Comparison of ENCODE assay signal across 25 mouse cellular contexts in genomic region chr15:81166291-81166690, GRCm38 (mm10). TPM values are rescaled to one million over a fixed set of nuclear protein-coding genes. Genes with fewer than 3 reads are reported as not detected.
DNase-seq lines count a peak whose midpoint lies in the region; ATAC-seq and TF ChIP-seq lines count a peak whose summit lies in the region.
"Had no signal": no experiment of that assay in that cellular context is flagged by ENCODE, and none has a peak within 500 bp of the region (broad histone marks: within the 10 kb centered on the region; RNA-seq: fewer than 3 reads in every experiment).

No protein-coding gene starts in this region.

- H3K9ac ChIP-seq in kidney, postnatal 0 days (ENCODE audit: low read depth, low read length): no peak overlapping the region
- no peak overlapping the region for H3K9ac ChIP-seq in stomach, postnatal 0 days (ENCODE audit: low read length)
- H3K9ac ChIP-seq: forebrain, embryonic 12.5 days; forebrain, embryonic 15.5 days; heart, embryonic 13.5 days; hindbrain, embryonic 14.5 days had no signal

- no peak for TF ChIP-seq EP300 in stomach, postnatal 0 days (optimal IDR thresholded peaks at IDR 0.05)

- 0 out of 2 replicates have a peak, but pooled peaks cover 8% of the 10 kb centered on the region for H3K4me1 ChIP-seq in kidney, postnatal 0 days (replicated peaks; ENCODE audit: insufficient read depth, low read length)
- peaks cover 3% of the 10 kb centered on the region; the same call in 1 of the 2 replicates for H3K4me1 ChIP-seq in stomach, postnatal 0 days (replicated peaks; ENCODE audit: control insufficient read depth, insufficient read depth)
- H3K4me1 ChIP-seq: forebrain, embryonic 12.5 days had no signal

- H3K9me3 ChIP-seq in kidney, postnatal 0 days (replicated peaks; ENCODE audit: low read length): no peaks in the 10 kb centered on the region
- H3K9me3 ChIP-seq in stomach, postnatal 0 days (ENCODE audit: control insufficient read depth, low read length): no peaks in the 10 kb centered on the region
- H3K9me3 ChIP-seq: forebrain, embryonic 12.5 days; forebrain, embryonic 15.5 days; heart, embryonic 10.5 days; heart, embryonic 13.5 days had no signal

- no peak overlapping the region for H3K4me2 ChIP-seq in kidney, postnatal 0 days (ENCODE audit: low read length)
- no peak overlapping the region for H3K4me2 ChIP-seq in stomach, postnatal 0 days (replicated peaks; ENCODE audit: low read depth)
- H3K4me2 ChIP-seq: forebrain, embryonic 12.5 days; forebrain, embryonic 15.5 days; heart, embryonic 13.5 days; hindbrain, embryonic 14.5 days had no signal

- 0 out of 2 replicates have a peak overlapping the region, but pooled peaks have one; percentile 64 for H3K27ac ChIP-seq in kidney, postnatal 0 days
- H3K27ac ChIP-seq in stomach, postnatal 0 days (replicated peaks): no peak overlapping the region
- H3K27ac ChIP-seq: forebrain, embryonic 12.5 days; forebrain, embryonic 15.5 days; heart, adult 2 months; heart, embryonic 10.5 days; heart, embryonic 13.5 days; hindbrain, embryonic 14.5 days had no signal

- no peak for TF ChIP-seq CTCF in kidney, postnatal 0 days (IDR thresholded peaks at IDR 0.05; ENCODE audit: low read depth)
- TF ChIP-seq CTCF in stomach, postnatal 0 days (IDR thresholded peaks at IDR 0.05; ENCODE audit: low read depth): no peak

- no peaks in the 10 kb centered on the region for H3K36me3 ChIP-seq in kidney, postnatal 0 days (ENCODE audit: insufficient read depth, low read length)
- H3K36me3 ChIP-seq in stomach, postnatal 0 days (ENCODE audit: control insufficient read depth, insufficient read depth, low read length): no peaks in the 10 kb centered on the region
- H3K36me3 ChIP-seq: forebrain, embryonic 15.5 days; heart, embryonic 10.5 days; heart, embryonic 13.5 days had no signal

- no peaks in the 10 kb centered on the region for H3K27me3 ChIP-seq in kidney, postnatal 0 days (ENCODE audit: insufficient read depth, low read length)
- no peaks in the 10 kb centered on the region for H3K27me3 ChIP-seq in stomach, postnatal 0 days (ENCODE audit: control insufficient read depth, insufficient read depth, low read length)
- H3K27me3 ChIP-seq: forebrain, embryonic 12.5 days; forebrain, embryonic 15.5 days; heart, embryonic 13.5 days had no signal

- no peak overlapping the region for H3K4me3 ChIP-seq in kidney, postnatal 0 days (replicated peaks; ENCODE audit: low read depth, low read length)
- H3K4me3 ChIP-seq in stomach, postnatal 0 days (ENCODE audit: low read depth, low read length): no peak overlapping the region
- H3K4me3 ChIP-seq: erythroblast, embryonic 14.5 days; forebrain, embryonic 12.5 days; forebrain, embryonic 15.5 days; heart, adult 2 months; heart, embryonic 10.5 days; heart, embryonic 13.5 days had no signal

- no peak for ATAC-seq in kidney, postnatal 0 days (replicated peaks; ENCODE audit: low FRiP score, low read depth)
- no peak for ATAC-seq in stomach, postnatal 0 days (ENCODE audit: low FRiP score, low TSS enrichment)
- ATAC-seq: activated CD4-positive, CD25-positive, alpha-beta regulatory T cell, adult 4 months; forebrain, embryonic 15.5 days; intestine, postnatal 0 days had no signal

- 94% methylated on average over 5 of the region's 5 CpGs for WGBS in kidney, postnatal 0 days
- WGBS in stomach, postnatal 0 days: 90% methylated on average over 5 of the region's 5 CpGs

- no peak for DNase-seq in kidney, postnatal 0 days (ENCODE audit: low spot score)
- no peak for DNase-seq in kidney, adult 9 months
- peak; percentile 14 to 30 for DNase-seq in CD8-positive naive resting alpha-beta T cell, adult 2 months (ENCODE audit: low read depth in 2 of 2, low spot score in 2 of 2)
- peak; percentile 17 for DNase-seq in ZHBTc4 (ENCODE audit: low read depth, low spot score)
- no peak for DNase-seq in stomach, postnatal 0 days (ENCODE audit: low spot score)
- DNase-seq in cerebellum, postnatal 10 days: no peak
- DNase-seq in gastrocnemius, postnatal 25 days: no peak
- DNase-seq: adrenal gland, adult 8-10 months; adrenal gland, postnatal 25 days; B cell, adult 2 months; cerebellum, adult 11-12 months; cerebellum, adult 8-10 months; cerebellum, postnatal 14 days; gastrocnemius, postnatal 36 days; heart, adult 2 months; heart, postnatal 14 days; heart, postnatal 4 days had no signal

RNA-seq across cellular contexts. Expression of gene Mrtfa, which starts 24.3 kb away (rescaled TPM):
- polyA plus RNA-seq in kidney, postnatal 0 days (2015; fragmentation: Nextera tagmentation; extraction: Ambion mirVana): 13.2 and 14.1 TPM in 2 replicates
- polyA plus RNA-seq in stomach, postnatal 0 days (2015; fragmentation: Nextera tagmentation; extraction: Ambion mirVana): 12.6 and 14.3 TPM in 2 replicates
- total RNA-seq in gastrocnemius, postnatal 25 days (2021): 10 to 100 TPM; 18.9 to 20.5 TPM

Comparison
In these comparisons a context has a peak if more than half of its experiments do, and no peak if none do; other contexts are left out.
1. DNase-seq: peak in CD8-positive naive resting alpha-beta T cell, adult 2 months (2 of 2) and ZHBTc4 (single experiment); none in kidney, postnatal 0 days (single experiment), kidney, adult 9 months (single experiment), stomach, postnatal 0 days (single experiment), cerebellum, postnatal 10 days (0 of 2) and gastrocnemius, postnatal 25 days (single experiment).